Mouse (Mus musculus): ENCODE results near the gene Plxnb2.

The Plxnb2 gene

DNA sequence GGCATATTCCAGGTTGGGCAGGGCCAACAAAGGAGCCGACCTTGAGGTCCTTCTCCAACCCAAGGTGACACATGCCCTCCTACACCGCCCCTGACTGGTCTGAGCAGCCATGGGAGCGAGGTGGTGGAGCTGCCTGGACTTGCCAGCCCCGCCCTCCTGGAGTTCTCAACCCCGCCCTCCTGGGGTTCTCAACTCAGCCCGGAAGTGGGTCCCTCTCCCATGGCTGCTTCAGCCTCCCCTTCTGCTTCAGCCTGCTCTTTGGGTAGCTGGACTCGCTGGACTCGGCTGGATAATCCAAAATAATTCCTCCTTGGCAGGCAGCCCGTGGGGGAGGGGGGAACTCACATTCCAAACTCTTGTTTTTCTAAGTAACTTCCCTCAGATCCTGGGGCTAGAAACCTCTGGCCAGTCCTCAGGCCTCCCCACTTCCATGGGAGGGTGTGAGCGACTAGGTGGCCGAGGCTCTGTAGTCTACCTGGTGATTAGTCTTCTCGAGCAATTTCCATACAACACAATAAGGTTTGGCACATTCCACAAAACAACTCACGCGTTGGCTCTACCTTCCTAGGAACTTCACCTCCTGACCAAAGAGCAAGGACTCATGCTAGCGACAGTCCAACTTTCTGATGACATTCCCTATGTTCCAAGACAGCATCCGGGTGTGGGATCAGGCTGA is 1.5 kb downstream of the Plxnb2 start:
- peak in 1 of 2 experiments; percentile 31 for DNase-seq

DNA sequence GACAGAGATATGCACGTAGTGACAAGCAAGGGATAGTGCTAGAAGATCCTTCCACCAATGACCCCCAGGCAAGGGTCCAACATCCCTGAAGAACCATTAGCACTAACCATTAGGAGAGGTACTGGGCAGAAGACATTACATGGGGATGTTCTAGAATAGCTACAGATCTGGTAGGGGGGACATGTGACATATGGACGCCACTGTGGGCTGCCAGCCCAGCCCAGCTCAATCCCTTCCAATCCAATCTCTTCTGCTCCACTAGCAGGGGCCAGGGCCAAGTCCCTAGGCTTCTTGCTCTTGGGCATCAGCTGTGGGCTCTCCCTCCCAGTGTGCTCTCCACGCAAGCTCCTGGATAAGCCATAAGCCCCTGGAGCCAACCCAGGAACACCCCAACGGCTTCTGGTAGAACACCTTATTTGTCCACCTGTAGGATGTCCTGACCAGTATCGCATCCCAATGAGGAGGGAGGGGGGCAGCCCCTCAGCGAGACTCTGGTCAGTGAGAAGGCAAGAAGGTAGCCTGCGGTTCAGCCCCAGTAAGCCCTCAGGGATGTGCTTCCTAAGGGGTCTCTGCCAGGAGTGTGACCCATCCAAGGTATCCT is 2.2 kb downstream of the Plxnb2 start:
- DNase-seq, result no peak

DNA sequence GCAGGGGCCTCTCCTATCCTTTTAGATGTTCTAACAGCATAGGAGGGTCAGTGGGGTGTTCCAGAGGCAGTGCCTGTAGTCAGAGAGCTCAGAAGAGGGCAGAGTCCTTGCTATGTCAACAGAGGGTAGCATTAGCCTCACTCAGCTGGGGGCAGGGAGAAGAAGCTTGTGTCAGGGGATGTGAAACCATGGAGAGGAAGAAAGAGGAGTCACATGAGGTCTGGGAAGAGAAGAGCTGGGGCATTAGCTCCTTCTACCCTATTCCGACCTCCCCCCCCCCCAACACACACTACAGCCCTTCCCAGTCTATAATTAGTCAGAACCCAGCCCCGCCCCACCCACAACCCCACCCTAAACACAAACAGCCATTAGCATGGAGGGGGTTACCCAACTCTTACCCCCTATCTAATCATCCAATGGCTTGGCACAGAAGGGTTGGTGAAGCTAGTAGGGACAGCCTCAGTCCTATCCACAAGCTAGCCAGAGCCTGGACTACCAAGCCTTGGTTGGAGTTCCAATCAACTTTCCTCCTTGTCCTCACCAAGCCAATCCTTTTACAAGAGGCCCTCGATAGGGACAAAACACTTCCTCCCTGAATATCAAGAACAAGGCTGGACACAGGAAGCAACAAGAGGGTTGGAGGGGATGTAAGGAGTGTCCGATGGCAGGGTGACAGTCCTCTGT is 2.9 kb downstream of the Plxnb2 start:
- DNase-seq, result no peak

DNA sequence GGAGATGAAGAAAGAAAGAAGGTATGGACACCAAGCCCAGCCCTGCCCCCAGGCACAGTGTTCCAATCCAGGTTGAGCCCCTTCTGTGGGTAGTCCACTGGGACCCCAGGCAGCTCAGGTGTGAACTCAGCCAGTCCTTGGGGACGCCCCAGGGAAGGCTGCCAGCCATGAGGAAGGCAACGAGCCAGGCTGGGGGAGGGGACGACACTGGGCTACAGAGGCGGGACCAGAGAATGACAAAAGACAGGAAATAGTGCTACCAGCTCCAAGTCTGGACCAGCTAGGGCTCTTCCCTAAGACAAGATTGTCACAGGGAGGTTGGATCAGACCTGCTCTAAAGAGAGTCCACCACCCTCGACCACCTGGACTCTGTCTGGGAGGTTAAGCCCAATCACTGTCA is 3.5 kb downstream of the Plxnb2 start:
- DNase-seq, result no peak

DNA sequence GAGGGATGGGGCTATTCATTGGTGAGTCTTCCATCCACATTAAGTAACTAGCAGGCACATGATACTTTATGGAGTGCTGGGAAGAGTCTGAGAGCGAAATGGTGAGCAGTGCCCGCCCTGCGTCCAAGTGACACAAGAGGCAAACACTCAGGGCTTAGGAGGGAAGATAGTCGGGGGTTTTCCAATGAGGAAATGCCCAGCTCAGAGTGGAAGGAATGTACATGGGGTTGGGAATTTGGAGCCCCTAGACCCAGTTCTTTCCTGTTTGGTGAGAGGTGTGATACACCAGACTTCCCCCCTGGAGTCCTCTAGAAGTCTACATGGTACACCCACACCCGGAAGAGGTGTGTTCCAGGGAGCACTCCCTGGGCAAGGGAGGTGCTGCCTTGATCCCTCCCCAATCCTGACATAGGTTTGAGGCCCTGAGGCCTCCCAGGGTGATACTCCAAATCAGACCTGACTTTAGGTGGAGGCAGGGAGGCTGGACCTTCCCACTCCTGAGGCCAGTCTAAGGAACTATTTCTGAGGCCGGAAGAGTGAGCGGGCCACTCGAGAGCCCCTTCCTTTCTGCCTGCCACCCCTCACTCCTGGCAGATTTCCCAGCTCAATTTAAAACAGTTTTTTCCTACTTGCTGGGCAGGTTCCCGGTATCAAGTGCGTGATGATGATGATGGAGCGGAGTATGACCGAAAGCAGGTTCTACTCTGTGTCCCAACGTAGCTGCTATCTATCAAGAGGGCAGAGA is 5.0 kb downstream of the Plxnb2 start:
- DNase-seq, result no peak

DNA sequence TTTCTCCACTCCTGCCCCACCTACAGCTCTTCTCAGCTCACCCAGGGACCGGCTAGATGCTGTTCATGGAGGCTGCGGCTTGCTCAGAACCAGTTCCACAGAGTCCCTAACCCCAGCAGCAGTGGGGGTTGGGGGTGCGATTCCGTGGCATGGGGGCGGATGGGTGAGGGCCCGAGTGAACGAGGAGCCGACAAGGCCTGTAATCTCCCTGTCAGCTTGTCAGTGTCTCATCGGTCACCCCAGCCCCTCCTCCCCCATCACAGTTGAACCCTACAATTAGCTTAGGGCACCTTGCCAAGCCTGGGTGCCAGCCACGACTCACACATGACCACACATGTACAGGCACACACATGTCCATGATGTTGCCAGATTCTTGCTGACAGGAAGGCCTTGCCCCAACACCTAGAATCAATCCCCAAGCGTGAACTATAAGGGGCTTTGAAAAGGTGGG is 5.7 kb downstream of the Plxnb2 start:
- DNase-seq, result no peak

DNA sequence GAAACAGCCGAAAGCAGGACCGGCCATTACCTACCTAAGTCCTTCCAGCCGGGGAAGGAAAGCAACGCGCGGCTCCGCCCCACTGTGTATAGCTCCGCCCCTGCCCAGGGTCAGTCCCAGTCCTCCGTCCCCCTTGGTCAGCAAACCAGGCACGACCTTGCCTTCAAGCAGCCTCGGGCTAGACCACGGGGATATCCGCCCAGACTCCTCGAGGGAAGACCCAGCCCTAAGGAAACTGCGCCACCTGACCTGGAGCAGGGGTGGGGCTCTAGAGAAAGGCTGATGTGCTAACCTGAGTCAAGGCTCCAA is 6.7 kb downstream of the Plxnb2 start:
- no peak for DNase-seq

DNA sequence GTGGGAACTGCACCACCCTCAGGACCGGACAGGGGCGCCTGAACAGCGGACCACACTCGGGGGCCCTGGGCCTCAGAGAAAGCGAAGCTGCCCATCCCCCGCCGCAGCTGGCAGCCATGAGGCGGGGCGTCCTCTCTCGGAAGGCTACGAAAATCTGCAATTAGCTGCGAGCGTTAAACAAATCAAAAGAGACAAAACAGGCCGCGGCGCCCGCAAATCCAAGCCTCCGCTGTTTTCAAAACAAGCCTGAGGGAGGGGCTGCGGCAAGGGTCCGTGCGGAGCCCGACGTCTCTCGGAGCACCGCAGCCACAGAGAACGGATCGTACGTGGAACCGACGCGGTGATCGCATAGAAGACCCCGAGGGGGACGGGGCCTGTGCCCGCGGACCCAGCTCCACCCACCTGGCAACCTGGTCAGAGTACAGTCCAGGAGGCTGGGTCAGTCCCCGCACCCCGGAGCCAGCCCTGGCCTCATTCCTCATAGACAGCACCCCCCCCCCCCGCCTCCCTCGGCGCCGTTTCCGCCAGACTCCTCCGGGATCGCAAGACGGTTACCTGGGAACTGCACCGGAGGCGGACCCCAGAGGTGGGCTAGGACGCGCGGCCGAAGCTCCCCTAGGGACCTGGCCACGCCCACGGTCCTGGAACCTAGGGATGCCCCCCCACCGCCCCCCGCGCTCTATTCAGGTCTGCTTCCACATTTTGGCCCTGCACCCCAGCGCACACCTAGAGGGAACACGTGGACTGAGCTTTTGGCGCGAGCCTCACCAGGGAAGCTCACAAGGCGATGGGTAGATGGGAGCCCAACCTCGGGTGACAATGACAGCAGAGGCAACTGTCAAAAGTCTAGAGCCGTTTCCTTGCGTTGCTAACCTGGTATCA is 7.3 kb downstream of the Plxnb2 start:
- no peak for DNase-seq

DNA sequence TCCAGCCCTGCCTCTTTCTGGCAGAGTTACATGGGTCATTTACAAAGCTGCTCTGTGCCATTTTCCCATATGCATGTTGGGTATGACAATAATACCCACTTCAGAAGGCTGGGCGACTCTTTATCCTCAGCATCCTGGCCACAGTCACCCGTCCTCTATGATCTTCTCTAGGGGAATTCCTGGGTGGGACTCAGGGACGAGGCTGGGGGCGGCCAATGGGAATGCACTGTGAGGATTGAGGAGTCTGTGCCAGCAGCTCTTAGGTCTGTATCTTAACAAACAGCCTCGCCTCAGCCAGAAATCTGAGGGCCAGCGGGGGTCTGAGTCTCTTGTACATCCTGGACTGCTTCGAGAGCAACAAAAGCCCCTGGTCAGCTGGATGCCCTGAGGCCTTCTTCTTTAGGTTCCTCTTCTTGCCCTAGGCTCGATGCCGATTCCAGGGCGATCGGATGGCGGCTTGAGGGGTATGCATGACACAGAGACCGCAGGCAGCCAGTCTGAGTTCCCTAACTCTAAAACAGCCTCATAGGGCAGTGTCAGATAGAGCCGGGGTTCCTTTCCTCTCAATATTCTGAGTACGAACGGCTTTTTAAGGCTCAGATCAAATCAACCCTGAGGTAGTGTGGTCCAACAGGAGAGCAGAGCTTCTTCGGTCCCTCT is 8.2 kb downstream of the Plxnb2 start:
- DNase-seq, result no peak

DNA sequence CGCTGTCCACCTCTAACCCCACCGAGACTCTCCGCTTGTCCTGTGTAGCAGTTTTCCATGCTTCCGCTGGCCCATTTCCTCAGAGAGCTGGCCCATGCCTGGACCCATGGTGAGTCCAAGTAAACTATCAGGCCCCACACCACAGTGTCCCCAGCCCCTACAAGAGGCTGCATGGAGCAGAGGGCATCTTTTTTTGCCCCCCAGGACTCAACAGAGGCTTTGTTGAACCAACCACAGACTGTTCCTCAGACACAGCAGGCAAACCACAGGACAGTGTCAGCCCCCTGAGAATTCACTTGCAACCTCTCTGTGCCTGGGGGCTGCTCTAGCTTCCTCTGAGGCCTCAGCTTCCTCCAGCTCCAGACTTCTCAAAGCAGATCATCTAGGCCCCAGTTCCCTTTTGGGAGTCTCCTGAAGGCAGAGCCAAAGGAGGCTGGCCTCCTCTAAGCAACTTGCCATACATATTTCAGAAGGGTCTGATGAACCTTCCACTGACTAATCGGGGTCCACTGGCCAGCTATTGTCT is 9.0 kb downstream of the Plxnb2 start:
- DNase-seq, result no peak

DNA sequence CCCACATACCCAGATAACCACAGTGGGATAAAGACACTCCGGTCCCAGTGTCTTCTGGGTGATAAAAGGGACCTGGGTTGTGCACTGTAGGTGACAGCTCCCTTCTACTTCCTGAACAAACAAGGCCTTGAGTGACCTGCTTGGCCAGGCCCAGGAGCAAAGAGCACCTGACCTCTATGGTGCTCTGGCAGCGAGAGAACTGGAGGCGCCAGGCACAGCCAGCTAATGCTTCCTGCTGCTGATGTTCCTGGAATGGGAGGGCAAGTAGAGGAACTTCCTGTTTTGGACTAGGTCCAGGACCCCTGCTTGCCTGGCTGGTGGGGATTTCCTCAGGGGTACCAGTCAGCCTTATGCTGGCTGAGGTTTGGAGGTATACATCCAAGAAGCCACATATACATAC is 10.5 kb downstream of the Plxnb2 start:
- DNase-seq, result no peak

DNA sequence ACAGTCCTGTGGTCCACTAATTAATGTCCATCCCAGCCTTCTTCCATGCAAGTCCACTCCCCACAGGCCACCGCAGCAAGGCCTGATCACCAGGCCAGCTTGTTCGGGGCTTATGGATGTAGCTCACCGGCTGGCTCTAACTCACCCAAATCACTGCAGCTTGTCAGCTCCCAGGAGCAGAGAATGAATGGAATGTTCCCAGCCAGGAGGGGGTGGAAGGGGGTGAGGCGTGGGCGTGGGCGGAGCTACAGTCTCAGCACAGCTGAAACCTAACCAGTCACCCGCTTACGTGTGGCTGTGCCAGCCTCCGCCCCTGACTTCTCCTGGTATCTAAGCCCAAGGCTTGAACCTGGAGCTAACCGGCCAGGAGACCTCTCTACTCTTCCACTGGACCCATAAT is 11.2 kb downstream of the Plxnb2 start:
- DNase-seq, result no peak

DNA sequence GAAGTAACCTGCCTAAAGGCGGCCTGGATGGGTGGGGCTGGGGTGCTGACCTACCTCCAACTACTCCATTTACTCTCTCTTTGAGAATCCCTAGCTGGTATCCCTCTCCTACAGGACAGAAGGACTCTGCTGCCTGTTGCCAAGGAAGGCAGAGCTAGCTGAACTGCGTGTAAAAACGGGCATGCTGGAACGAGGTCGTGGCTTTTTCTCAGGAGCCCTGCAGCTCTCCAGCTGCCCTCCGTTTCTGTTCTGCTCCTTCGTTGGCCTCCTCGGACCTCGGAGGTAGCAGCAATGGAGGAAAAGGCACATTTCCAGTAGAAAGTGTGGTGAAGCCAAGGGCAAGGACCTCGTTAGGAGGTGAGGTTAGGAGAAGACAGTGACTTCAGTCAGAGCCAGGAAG is 11.7 kb downstream of the Plxnb2 start:
- no peak for DNase-seq

DNA sequence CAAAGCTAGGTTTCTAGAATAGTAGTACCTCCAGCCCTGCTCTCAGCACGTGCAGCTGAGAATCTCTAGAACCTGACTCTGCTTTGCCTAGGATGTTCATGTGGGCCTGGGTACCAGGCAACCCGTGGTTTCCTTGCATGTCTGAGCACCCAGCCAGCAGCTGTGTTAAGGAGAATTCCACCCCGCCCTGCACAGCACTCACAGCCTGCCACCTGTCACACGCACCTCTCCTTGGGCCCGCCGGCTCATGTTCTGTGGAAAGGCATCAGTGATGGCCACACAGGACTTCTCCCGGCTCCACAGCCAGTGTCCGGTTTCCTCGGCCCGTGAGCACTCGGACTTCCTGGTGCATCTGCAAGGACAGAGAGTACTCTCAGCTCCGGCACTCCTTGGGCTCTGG is 15.1 kb downstream of the Plxnb2 start:
- no peak for DNase-seq

DNA sequence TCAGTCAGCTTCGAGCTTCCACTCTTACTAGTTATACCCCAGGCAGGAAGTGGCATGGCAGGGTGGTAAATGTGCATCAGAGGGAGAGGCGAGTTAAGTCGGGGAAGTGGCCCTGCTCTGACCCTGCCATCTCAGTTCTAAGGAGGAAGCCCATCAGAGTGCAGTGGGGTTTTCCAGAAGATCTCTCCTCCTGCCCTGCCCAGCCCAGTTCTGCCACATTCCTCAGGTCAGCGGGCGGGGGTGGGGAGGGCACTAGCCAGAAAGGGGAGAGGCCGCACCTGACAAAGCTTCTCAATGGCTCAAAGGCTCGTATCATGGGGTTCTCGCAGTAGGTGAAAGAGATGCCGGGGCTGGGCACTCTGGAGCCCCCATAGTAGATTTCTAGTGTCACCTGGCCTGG is 19.2 kb downstream of the Plxnb2 start:
- no peak for DNase-seq

DNA sequence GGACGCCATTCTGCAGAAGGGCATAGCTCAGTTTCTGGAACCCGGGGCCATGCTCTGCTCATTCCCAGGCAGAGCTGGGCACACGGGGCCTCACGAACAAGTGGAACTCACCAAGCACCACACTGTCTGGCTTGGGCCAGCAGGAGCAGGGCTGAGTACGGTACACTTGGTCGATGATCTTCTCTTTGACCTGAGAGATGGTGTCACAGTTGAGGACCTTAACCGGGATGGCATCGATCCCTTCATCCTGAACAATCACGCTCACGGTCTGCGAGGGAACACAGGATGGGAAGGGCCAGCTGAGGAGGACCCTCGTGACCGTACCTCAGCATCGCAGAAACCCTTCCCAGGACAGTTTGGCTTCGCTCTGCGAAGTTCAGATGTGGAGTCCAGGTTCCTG is 22.1 kb downstream of the Plxnb2 start:
- no peak for DNase-seq

DNA sequence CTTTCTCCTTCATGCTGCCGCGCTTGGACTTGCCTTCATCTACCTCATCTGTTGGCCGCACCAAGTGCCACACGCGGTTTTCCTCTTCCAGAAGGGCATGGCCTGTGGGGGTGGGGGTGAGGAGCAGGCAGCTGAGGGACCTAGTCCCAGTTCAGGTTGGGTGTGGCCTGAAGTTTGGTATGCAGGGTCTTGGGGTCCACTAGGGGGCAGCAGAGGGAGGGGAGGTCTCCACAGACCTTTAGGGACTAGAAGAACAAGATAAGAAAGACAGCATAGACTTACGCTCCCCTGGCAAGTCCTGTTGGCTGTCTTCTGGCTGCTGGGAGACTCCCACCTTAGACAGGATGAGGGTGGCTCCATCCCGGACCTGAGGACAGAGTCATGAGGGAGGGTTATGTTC is 22.6 kb downstream of the Plxnb2 start:
- DNase-seq, result peak; percentile 36 to 51

DNA sequence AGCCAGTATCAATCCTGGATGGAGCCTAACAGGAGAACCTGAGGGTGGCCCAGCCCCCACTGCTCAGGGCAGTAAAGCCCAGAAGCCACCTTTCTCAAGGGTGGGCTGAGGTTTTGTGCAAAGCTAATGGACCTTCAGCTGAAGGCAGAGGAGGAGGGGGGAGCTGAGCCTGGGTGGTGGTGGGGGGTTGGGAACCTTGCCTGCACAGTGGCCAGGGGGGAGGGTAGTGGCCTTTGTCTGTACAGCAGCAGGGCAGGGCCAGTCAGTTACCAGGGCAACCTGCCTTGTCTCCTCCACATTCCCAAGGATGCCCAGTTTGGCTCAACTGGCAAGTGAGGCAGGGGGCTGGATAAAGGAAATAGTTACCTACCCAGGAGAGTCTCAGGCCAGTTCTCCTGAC is 28.3 kb downstream of the Plxnb2 start:
- no peak for DNase-seq

DNA sequence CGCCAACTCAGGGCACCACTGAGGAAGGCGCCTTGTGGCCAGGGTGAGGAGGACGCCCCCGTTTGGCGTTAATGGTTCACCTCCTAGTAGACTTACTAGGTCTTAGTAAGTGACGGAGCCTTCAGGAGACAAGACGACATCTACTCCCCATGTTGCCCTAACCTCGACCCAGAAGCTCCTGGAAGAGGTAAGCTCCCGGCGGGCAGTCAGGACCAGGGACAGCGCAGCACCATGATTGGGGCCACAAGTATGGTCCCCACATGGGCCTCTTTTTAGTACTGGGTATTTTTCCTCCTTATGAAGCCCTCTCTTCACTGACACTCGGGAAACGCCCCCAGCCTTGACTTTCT is 30.6 kb downstream of the Plxnb2 start:
- DNase-seq, result no peak

DNA sequence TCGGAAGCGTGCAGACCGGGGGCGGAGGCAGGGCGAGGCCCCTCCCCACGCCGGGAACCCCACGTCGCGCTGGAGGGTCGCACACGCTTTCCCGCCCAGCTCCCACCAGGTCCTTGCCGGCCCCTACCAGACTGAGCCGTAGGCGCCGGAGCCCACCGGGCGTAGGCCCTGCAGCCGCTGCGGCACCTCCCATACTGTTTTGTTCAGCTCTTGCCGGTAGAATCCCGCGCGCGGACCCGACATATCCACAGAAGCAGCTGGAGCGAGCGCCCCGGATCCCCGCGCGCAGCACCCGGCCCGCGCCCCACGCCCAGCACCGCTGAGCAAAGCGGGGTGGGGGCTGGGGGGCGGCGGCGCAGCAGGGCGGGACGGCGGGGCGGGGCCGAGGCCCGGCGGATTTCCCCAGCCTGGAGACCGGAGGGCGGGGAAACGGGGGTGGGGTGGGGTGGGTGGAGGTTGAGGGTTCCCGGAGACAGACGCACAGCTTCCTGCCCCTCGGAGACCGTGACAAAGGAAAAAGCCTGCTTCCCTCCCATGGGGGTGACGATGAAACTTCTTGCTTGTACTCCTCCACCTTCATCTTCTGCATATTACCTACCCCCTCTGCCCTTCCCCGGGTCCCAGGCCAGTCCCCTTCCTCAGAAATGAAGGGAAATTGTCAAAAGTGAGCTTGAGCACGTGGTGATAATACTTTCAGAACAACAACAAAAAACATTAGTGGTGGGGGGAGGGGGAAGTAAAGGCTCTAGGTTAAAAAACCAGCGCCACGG is 31.1 kb downstream of the Plxnb2 start, which contains the start of gene Mapk11:
Mapk11 (minus strand) TSS at position 358 of the 770 bp plus-strand sequence.
- peak; percentile 54 to 73 for DNase-seq

Data from thymus, adult 18-20 months (tissue).